Comparison of ENCODE assay signal across 9 mouse cellular contexts in genomic region chr3:153904586-153904985, GRCm38 (mm10). TPM values are rescaled to one million over a fixed set of nuclear protein-coding genes. Genes with fewer than 3 reads are reported as not detected.
DNase-seq lines count a peak whose midpoint lies in the region; ATAC-seq lines count a peak whose summit lies in the region.
"Had no signal": no experiment of that assay in that cellular context is flagged by ENCODE, and none has a peak within 500 bp of the region (broad histone marks: within the 10 kb centered on the region; RNA-seq: fewer than 3 reads in every experiment).

No protein-coding gene starts in this region.

- 67% methylated on average over 6 of the region's 6 CpGs for WGBS in intestine, embryonic 15.5 days
- 46% methylated on average over 6 of the region's 6 CpGs for WGBS in liver, embryonic 16.5 days (ENCODE audit: insufficient replicate concordance)

- peak; percentile 35 for DNase-seq in right cerebral cortex, adult 18-20 months
- DNase-seq in right cerebral cortex, postnatal 25 days, result no peak
- peak; percentile 71 for DNase-seq in adrenal gland, adult 2 months
- peak; percentile 45 for DNase-seq in ovary, postnatal 36 days (ENCODE audit: low spot score)
- no peak for DNase-seq in layer of hippocampus, adult 11-12 months (ENCODE audit: low spot score)

- no peak overlapping the region for H3K27ac ChIP-seq in intestine, embryonic 15.5 days
- no peak overlapping the region for H3K27ac ChIP-seq in liver, embryonic 16.5 days (ENCODE audit: low read length)

- H3K27me3 ChIP-seq in intestine, embryonic 15.5 days (replicated peaks), result no peaks in the 10 kb centered on the region
- no peaks in the 10 kb centered on the region for H3K27me3 ChIP-seq in liver, embryonic 16.5 days (ENCODE audit: control insufficient read depth, insufficient read depth, low read depth, low read length)

- no peak overlapping the region for H3K4me3 ChIP-seq in intestine, embryonic 15.5 days (replicated peaks)
- no peak overlapping the region for H3K4me3 ChIP-seq in liver, embryonic 16.5 days (ENCODE audit: low read depth, low read length)
- H3K4me3 ChIP-seq: erythroblast, embryonic 14.5 days had no signal

- ATAC-seq in erythroblast, adult 5-6 weeks (replicated peaks; ENCODE audit: low FRiP score, poor library complexity, severe bottlenecking), result peak; percentile 69; the same call in 1 of the 2 replicates
- ATAC-seq in intestine, embryonic 15.5 days, result peak; percentile 41
- peak; percentile 54 for ATAC-seq in liver, embryonic 16.5 days (ENCODE audit: low read depth)

- no peak overlapping the region for H3K4me2 ChIP-seq in intestine, embryonic 15.5 days (replicated peaks)
- no peak overlapping the region for H3K4me2 ChIP-seq in liver, embryonic 16.5 days (ENCODE audit: low read depth, low read length)

- no peak overlapping the region for H3K9ac ChIP-seq in intestine, embryonic 15.5 days
- H3K9ac ChIP-seq in liver, embryonic 16.5 days (ENCODE audit: low read depth, low read length), result no peak overlapping the region

- H3K36me3 ChIP-seq in intestine, embryonic 15.5 days, result peaks cover 41% of the 10 kb centered on the region
- H3K36me3 ChIP-seq in liver, embryonic 16.5 days (ENCODE audit: control insufficient read depth, insufficient read depth), result peaks cover 61% of the 10 kb centered on the region

- no peaks in the 10 kb centered on the region for H3K9me3 ChIP-seq in intestine, embryonic 15.5 days
- H3K9me3 ChIP-seq in liver, embryonic 16.5 days (replicated peaks; ENCODE audit: control insufficient read depth, low read length), result no peaks in the 10 kb centered on the region

- peaks cover 15% of the 10 kb centered on the region for H3K4me1 ChIP-seq in intestine, embryonic 15.5 days (replicated peaks)
- peaks cover 23% of the 10 kb centered on the region for H3K4me1 ChIP-seq in liver, embryonic 16.5 days (ENCODE audit: control insufficient read depth, low read depth, low read length)

RNA-seq across cellular contexts. Expression of gene Msh4, which starts 1.4 kb away (rescaled TPM):
- under 1 TPM; 0.09 to 0.10 TPM for total RNA-seq in adrenal gland, adult 2 months (2021)
- 0.02 TPM in 1 of 2 replicates, not detected in the other for polyA plus RNA-seq in adrenal gland, adult 2 months (2012; rRNA removed)
- 1.7 TPM in 1 of 2 replicates, not detected in the other for total RNA-seq in erythroblast, adult 5-6 weeks (2015; ENCODE audit: low replicate concordance)
- 1.4 TPM in 1 of 2 replicates, not detected in the other for total RNA-seq in erythroblast, adult 5-6 weeks (2017; ENCODE audit: low replicate concordance)
- polyA plus RNA-seq in intestine, embryonic 15.5 days (2015; fragmentation: Nextera tagmentation; extraction: Ambion mirVana), result 0.04 and 0.08 TPM in 2 replicates
- polyA plus RNA-seq in liver, embryonic 16.5 days (2015; fragmentation: Nextera tagmentation; extraction: Ambion mirVana), result 0.04 TPM in 1 of 2 replicates, not detected in the other
- polyA plus RNA-seq: erythroblast, embryonic 14.5 days had no signal

RNA-seq across cellular contexts. Expression of gene Rabggtb, which starts 8.2 kb away (rescaled TPM):
- 10 to 100 TPM; 79.8 to 95.2 TPM for total RNA-seq in adrenal gland, adult 2 months (2021)
- 16.3 and 17.6 TPM in 2 replicates for polyA plus RNA-seq in adrenal gland, adult 2 months (2012; rRNA removed)
- total RNA-seq in erythroblast, adult 5-6 weeks (2015; ENCODE audit: low replicate concordance), result 46.4 and 64.4 TPM in 2 replicates
- 52.9 and 60.9 TPM in 2 replicates for total RNA-seq in erythroblast, adult 5-6 weeks (2017; ENCODE audit: low replicate concordance)
- polyA plus RNA-seq in intestine, embryonic 15.5 days (2015; fragmentation: Nextera tagmentation; extraction: Ambion mirVana), result 55.8 and 58.0 TPM in 2 replicates
- polyA plus RNA-seq in liver, embryonic 16.5 days (2015; fragmentation: Nextera tagmentation; extraction: Ambion mirVana), result 29.1 and 35.8 TPM in 2 replicates

RNA-seq across cellular contexts. Expression of gene Acadm, which starts 39.8 kb away (rescaled TPM):
- 100 to 1,000 TPM; 711 to 911 TPM for total RNA-seq in adrenal gland, adult 2 months (2021)
- polyA plus RNA-seq in adrenal gland, adult 2 months (2012; rRNA removed), result 58.0 and 61.0 TPM in 2 replicates
- total RNA-seq in erythroblast, adult 5-6 weeks (2015; ENCODE audit: low replicate concordance), result 25.6 and 25.9 TPM in 2 replicates
- total RNA-seq in erythroblast, adult 5-6 weeks (2017; ENCODE audit: low replicate concordance), result 25.6 TPM in 2 replicates
- 112 and 118 TPM in 2 replicates for polyA plus RNA-seq in intestine, embryonic 15.5 days (2015; fragmentation: Nextera tagmentation; extraction: Ambion mirVana)
- 133 and 157 TPM in 2 replicates for polyA plus RNA-seq in liver, embryonic 16.5 days (2015; fragmentation: Nextera tagmentation; extraction: Ambion mirVana)

Comparison
In these comparisons a context has a peak if more than half of its experiments do, and no peak if none do; other contexts are left out.
1. DNase-seq: peak in right cerebral cortex, adult 18-20 months (single experiment), adrenal gland, adult 2 months (single experiment) and ovary, postnatal 36 days (single experiment); none in right cerebral cortex, postnatal 25 days (single experiment) and layer of hippocampus, adult 11-12 months (single experiment).
2. Peak in every context shown above with its lines, with median percentiles within 50 percentile points of each other: ATAC-seq.